Mouse (Mus musculus): Measurements from ENCODE around the gene Rhag. TPM values are rescaled to one million over a fixed set of nuclear protein-coding genes. Genes with fewer than 3 reads are reported as not detected.

Rhag gene
- not detected for total RNA-seq (2021)

GRCm38 (mm10) chr17:40810934-40811333 lies at the start of gene Rhag:
Rhag (plus strand) TSS chr17:40811126.
- intact Hi-C loops (cut with DNase I), result no loop called here
- no peak for DNase-seq (ENCODE audit: extremely low spot score in 1 of 2, low spot score in 2 of 2)

DNA sequence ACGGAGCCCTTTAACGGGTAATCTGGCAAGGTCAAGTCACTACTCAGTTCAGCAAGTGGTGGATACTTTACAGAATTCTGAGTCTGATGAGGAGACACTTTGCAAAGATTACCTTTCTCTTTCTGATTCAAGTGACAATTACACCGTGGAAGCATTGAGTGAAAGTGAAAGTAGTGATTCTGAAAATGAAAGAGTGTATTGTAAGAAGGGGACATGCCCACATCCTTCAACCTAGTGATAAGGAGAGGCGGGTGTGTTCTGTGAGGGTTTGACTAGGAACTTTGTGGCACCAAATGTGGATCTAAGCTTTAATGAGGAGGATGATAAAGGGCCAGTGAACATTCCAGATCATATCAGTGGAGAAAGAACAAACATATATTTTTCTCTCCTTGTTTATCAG lies 47.3 kb upstream of the Rhag start:
- no peak for DNase-seq (ENCODE audit: extremely low spot score in 1 of 2, low spot score in 2 of 2)
- intact Hi-C loops (cut with DNase I), result no loop called here

- intact Hi-C loops (cut with DNase I), result no loop called here
Observed at GRCm38 (mm10) chr17:40767120-40767519, 43.8 kb upstream of the Rhag start.

GRCm38 (mm10) chr17:40789877-40790276 lies 21.0 kb upstream of the Rhag start:
- intact Hi-C loops (cut with DNase I), result no loop called here
- no peak for DNase-seq (ENCODE audit: extremely low spot score in 1 of 2, low spot score in 2 of 2)

More at GRCm38 (mm10) chr17:40767120-40767519, 43.8 kb upstream of the Rhag start:
- no peak for DNase-seq (ENCODE audit: extremely low spot score in 1 of 2, low spot score in 2 of 2)

GRCm38 (mm10) chr17:40793921-40794854 lies 16.7 kb upstream of the Rhag start:
- peak in 1 of 2 experiments; percentile 18 for DNase-seq (ENCODE audit: extremely low spot score in 1 of 2, low spot score in 2 of 2)
- intact Hi-C loops (cut with DNase I), result no loop called here

DNA sequence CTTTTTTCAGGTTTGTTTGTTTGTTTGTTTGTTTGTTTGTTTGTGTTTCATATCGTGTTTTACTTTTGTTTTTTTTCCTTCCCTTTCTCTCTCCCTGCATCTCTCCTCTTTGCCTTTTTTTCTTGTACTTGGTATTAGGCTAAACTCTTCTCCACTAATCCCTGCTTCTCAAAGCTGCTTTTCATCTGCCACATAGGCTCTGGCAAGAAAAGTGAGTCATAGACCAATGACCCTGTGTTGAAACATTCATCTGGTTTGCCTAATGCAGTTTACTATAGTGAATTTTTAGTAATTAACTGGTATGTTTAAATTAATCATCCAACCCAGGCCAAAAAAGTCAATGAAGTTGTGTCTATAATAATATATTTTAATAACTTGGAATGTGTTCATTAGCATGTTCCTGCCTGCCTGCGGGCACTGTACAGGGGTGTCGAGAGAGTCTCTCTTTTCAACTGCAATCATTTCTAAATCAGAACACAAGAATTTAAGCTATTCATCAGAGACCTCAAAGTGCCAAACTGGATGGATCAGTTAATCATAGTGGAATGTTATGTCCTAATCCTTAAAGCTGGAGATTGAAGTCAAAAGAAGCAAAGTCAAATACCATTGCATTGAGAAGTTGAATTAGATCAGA lies 8.1 kb upstream of the Rhag start:
- intact Hi-C loops (cut with DNase I), result no loop called here

DNA sequence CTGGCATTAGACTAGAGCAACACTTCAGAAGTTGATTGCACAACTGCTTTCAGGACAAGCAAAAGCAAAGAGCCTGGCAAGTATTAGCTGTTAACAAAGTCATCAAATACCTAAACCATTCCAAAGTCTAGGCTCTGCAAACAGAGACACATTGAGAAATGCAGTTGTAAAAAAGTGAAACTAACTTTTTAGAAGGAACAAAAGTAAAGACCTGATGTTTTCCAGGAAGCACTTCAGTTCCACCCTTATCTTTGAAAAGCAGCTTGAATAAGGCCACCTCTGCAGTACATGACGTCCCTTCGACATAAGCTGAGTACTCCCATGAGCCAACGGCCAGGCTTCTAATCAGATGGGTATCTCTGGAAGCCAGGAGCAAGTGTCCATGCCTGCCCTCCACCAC lies 4.4 kb upstream of the Rhag start:
- intact Hi-C loops (cut with DNase I), result no loop called here
- DNase-seq (ENCODE audit: extremely low spot score in 1 of 2, low spot score in 2 of 2), result no peak

More for the DNA sequence above, 8.1 kb upstream of the Rhag start:
- no peak for DNase-seq (ENCODE audit: extremely low spot score in 1 of 2, low spot score in 2 of 2)

DNA sequence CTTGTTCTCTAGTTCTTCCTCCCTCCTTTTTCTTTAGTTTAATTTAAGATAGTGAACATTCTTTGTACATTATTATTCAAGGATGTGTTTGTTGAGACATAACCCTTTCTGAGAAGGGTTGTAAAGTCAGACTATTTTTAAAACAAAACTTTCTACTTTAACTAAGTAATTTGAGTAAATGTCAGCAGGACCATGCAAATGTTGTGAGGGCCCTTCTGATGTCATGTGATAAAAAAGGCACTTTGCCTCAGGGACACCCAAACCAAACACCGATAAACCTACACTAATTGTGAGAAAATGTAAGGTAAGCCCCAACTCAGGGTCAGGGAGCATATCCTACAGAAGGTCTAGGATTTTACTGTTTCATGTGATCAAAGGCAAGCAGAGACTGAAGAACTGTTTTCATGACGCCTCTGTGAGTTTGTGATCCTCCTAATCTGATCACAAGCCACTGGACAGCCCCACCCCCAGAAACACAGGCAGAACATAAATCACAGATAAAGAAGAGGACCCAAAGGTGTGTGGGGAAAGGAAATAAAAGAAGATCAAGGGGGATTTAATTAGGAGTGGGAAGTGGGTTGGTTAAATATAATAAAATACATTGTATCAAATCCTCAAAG lies 3.9 kb upstream of the Rhag start, which contains the start of gene Crisp2:
Crisp2 (minus strand) TSS at position 51 of the 620 bp plus-strand sequence.
- no peak for DNase-seq (ENCODE audit: extremely low spot score in 1 of 2, low spot score in 2 of 2)
- intact Hi-C loops (cut with DNase I), result no loop called here

GRCm38 (mm10) chr17:40808071-40808470 lies 2.9 kb upstream of the Rhag start:
- intact Hi-C loops (cut with DNase I), result no loop called here
- no peak for DNase-seq (ENCODE audit: extremely low spot score in 1 of 2, low spot score in 2 of 2)

DNA sequence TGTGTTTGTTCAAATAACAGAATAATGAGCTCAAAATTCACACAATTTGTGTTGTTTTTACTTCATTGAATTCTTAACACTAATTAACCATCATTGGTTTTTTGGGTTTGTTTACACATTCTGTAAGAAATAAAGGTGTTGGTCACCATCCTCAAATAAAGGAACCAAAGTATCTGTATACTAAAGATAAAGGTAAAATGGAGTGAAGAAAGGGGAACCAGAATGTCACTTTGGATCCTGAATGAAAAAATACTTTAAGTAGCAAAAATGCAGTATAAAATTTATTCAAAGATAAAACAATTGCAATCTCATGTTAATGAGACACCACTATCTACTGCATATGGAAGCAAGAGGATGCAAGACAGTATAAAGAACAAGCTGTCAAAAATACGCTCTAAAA lies 634 bp downstream of the Rhag start:
- intact Hi-C loops (cut with DNase I), result no loop called here
- no peak for DNase-seq (ENCODE audit: extremely low spot score in 1 of 2, low spot score in 2 of 2)

- intact Hi-C loops (cut with DNase I), result no loop called here
- DNase-seq (ENCODE audit: extremely low spot score in 1 of 2, low spot score in 2 of 2), result no peak
Observed at GRCm38 (mm10) chr17:40812259-40812658, 1.3 kb downstream of the Rhag start.

- no peak for DNase-seq (ENCODE audit: extremely low spot score in 1 of 2, low spot score in 2 of 2)
- intact Hi-C loops (cut with DNase I), result no loop called here
Observed at GRCm38 (mm10) chr17:40817340-40817943, 6.5 kb downstream of the Rhag start.

- intact Hi-C loops (cut with DNase I), result loop anchor here (10.0 kb wide), 1 partner anchor 667 kb away; no protein-coding TSS in a partner anchor
- DNase-seq (ENCODE audit: extremely low spot score in 1 of 2, low spot score in 2 of 2), result no peak
Observed at GRCm38 (mm10) chr17:40821477-40821876, 10.6 kb downstream of the Rhag start.

DNA sequence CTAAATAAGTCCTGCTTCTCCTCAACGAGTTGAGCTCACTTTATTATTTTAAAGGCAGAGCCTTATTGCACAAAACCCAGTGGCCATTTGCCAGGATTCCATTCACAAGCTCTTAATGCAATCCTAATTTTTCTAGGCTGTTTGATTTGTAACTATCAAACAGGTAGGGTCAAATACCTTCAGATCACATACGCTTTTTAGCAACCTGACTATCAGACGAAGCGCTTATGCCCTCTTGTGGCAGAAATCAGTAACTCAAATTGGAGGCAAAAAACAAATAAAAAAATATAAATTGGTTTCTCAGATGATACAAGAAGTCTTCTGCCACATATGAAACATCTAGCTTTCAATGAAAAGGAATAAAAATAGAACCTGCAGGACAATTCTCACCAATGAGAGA lies 12.9 kb downstream of the Rhag start:
- intact Hi-C loops (cut with DNase I), result loop anchor here (10.0 kb wide), 1 partner anchor 669 kb away; no protein-coding TSS in a partner anchor
- peak in 1 of 2 experiments; percentile 1 for DNase-seq (ENCODE audit: extremely low spot score in 1 of 2, low spot score in 2 of 2)

DNA sequence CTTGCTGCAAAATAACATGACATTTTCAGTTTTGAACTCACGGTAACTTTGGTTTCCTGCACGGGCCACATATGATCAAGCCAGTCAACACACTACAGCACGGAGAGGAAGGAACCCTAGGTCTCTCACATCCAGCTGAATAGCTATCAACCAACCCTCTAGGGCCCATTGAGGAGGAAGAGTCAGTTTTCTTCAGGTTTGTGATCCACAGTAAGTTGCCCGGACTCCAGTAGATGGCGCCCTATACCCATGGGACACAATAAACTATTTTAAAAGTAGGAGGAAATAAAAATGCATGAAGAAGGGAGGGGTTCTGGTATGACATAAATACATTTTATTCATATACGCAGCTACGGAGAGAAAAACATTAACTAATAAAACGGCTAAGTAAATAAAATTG lies 13.6 kb downstream of the Rhag start:
- DNase-seq (ENCODE audit: extremely low spot score in 1 of 2, low spot score in 2 of 2), result peak in 1 of 2 experiments; percentile 28
- intact Hi-C loops (cut with DNase I), result loop anchor here (10.0 kb wide), 1 partner anchor 670 kb away; no protein-coding TSS in a partner anchor

DNA sequence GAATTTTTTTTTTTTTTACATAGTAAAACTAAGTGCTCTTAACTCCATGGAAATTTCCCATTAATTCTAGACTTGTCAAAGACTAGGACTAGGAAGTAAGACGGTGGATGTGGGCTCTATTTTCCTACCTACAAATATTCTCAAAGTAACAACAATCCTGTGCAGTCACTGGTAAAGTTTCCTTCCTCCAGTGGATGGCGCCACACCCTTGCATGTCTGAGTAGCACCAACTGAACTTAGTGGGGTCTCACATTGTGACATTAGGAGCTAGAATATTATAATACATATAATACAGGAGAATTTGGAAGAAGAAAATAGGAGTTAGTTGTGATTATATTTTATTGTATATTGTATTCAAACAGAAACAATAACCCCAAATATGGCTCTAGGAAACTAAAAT lies 20.9 kb downstream of the Rhag start:
- intact Hi-C loops (cut with DNase I), result loop anchor here (10.0 kb wide), 1 partner anchor 63 kb away; no protein-coding TSS in a partner anchor
- no peak for DNase-seq (ENCODE audit: extremely low spot score in 1 of 2, low spot score in 2 of 2)

- DNase-seq (ENCODE audit: extremely low spot score in 1 of 2, low spot score in 2 of 2), result peak in 1 of 2 experiments; percentile 1
- intact Hi-C loops (cut with DNase I), result loop anchor here (10.0 kb wide), 1 partner anchor 57 kb away; no protein-coding TSS in a partner anchor
Observed at GRCm38 (mm10) chr17:40837308-40837707, 26.4 kb downstream of the Rhag start.

DNA sequence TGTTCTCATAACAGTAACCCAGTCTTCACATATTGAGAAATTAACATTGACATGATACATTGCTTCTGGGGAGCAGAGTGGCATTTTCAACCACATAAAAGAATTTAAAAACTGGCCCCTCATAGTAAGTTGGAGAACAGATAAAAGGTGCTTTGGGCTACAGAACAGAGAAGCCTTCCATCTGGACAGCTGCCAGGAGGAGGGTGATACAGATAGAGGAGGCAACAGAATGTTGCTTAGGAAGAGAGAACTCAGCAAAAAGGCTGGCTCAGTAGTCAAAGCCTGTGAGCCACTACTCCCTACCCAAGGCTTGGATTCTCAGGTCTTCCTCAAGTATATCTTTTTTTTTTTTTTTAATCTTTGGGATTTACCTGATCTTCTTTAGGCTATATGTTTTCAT lies 44.1 kb downstream of the Rhag start:
- intact Hi-C loops (cut with DNase I), result no loop called here
- DNase-seq (ENCODE audit: extremely low spot score in 1 of 2, low spot score in 2 of 2), result no peak
